In the genomic region with DNA sequence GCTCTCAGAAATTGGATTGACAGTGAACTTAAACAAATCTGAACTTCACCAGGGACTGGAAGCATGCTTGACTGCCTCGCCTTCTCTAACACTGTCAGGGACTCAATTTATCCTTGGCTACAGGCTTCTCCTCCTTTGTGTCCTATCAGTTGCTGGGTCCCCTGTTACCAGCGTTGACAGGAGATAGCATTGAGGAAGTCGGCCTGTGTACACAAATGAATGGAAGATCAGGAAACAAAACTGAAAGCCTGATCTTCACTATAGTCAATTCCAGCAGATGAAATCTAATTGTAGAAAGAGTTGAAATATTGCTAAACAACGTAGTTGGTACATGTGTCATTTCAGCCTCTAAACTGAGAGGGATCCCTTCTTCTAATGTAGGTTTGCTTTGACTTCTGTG, we compare ENCODE assay signal across 32 mouse cellular contexts.
"Had no signal": no experiment of that assay in that cellular context is flagged by ENCODE, and none has a peak within 500 bp of the region (broad histone marks: within the 10 kb centered on the region; RNA-seq: fewer than 3 reads in every experiment).

No protein-coding gene starts in this region.

- H3K27ac ChIP-seq: left cerebral cortex, adult 2 months; limb, embryonic 10.5 days; limb, embryonic 12.5 days; limb, embryonic 13.5 days; limb, embryonic 15.5 days; liver, embryonic 12.5 days; liver, embryonic 13.5 days; liver, embryonic 14.5 days; liver, embryonic 15.5 days; lung, embryonic 15.5 days; macrophage; midbrain, embryonic 10.5 days; midbrain, embryonic 12.5 days; midbrain, embryonic 13.5 days; midbrain, embryonic 15.5 days had no signal

- H3K9me3 ChIP-seq: limb, embryonic 10.5 days; limb, embryonic 12.5 days; limb, embryonic 13.5 days; limb, embryonic 15.5 days; liver, embryonic 12.5 days; liver, embryonic 13.5 days; liver, embryonic 15.5 days; lung, embryonic 15.5 days; megakaryocyte, embryonic 14.5 days; midbrain, embryonic 10.5 days; midbrain, embryonic 12.5 days; midbrain, embryonic 13.5 days; midbrain, embryonic 15.5 days had no signal

- H3K9ac ChIP-seq: limb, embryonic 12.5 days; limb, embryonic 13.5 days; limb, embryonic 15.5 days; liver, embryonic 12.5 days; liver, embryonic 13.5 days; liver, embryonic 14.5 days; liver, embryonic 15.5 days; liver, postnatal 0 days; lung, embryonic 14.5 days; lung, embryonic 15.5 days; midbrain, embryonic 12.5 days; midbrain, embryonic 13.5 days; midbrain, embryonic 15.5 days had no signal

- H3K4me1 ChIP-seq: limb, embryonic 10.5 days; limb, embryonic 15.5 days; liver, embryonic 12.5 days; liver, embryonic 13.5 days; liver, embryonic 15.5 days; lung, embryonic 15.5 days; megakaryocyte, embryonic 14.5 days; midbrain, embryonic 10.5 days; midbrain, embryonic 12.5 days; midbrain, embryonic 13.5 days; midbrain, embryonic 15.5 days had no signal

- H3K36me3 ChIP-seq: limb, embryonic 10.5 days; limb, embryonic 12.5 days; limb, embryonic 13.5 days; limb, embryonic 15.5 days; liver, embryonic 12.5 days; liver, embryonic 13.5 days; liver, embryonic 15.5 days; lung, embryonic 15.5 days; midbrain, embryonic 10.5 days; midbrain, embryonic 12.5 days; midbrain, embryonic 13.5 days; midbrain, embryonic 15.5 days had no signal

- H3K4me2 ChIP-seq: limb, embryonic 12.5 days; limb, embryonic 13.5 days; limb, embryonic 15.5 days; liver, embryonic 11.5 days; liver, embryonic 12.5 days; liver, embryonic 13.5 days; liver, embryonic 15.5 days; lung, embryonic 14.5 days; lung, embryonic 15.5 days; midbrain, embryonic 11.5 days; midbrain, embryonic 12.5 days; midbrain, embryonic 13.5 days; midbrain, embryonic 15.5 days had no signal

- ATAC-seq: liver, embryonic 12.5 days; liver, postnatal 0 days; lung, postnatal 0 days; midbrain, embryonic 13.5 days; midbrain, embryonic 15.5 days; midbrain, embryonic 16.5 days had no signal

- H3K4me3 ChIP-seq: left cerebral cortex, adult 2 months; limb, embryonic 10.5 days; limb, embryonic 12.5 days; limb, embryonic 13.5 days; limb, embryonic 15.5 days; liver, embryonic 12.5 days; liver, embryonic 13.5 days; liver, embryonic 15.5 days; lung, embryonic 15.5 days; megakaryocyte, embryonic 14.5 days; midbrain, embryonic 10.5 days; midbrain, embryonic 12.5 days; midbrain, embryonic 13.5 days; midbrain, embryonic 15.5 days; myocyte had no signal

- H3K27me3 ChIP-seq: limb, embryonic 12.5 days; limb, embryonic 13.5 days; limb, embryonic 15.5 days; liver, embryonic 12.5 days; liver, embryonic 13.5 days; liver, embryonic 15.5 days; lung, embryonic 15.5 days; megakaryocyte, embryonic 14.5 days; midbrain, embryonic 12.5 days; midbrain, embryonic 13.5 days; midbrain, embryonic 15.5 days had no signal

- DNase-seq: left cerebral cortex, postnatal 4 days; liver; liver, embryonic 13.5 days; liver, postnatal 0 days; lung, adult 18-20 months; lung, adult 2 months; lung, embryonic 14.5 days; lung, postnatal 10 days; lung, postnatal 14 days; lung, postnatal 36 days; lung, postnatal 4 days; midbrain, embryonic 14.5 days had no signal
